ENCODE assay signal across 8 mouse cellular contexts in genomic region chr3:149444854-149445577, GRCm38 (mm10).
A peak's percentile ranks its signal among the peaks of the same experiment; 100 is the strongest.
DNase-seq lines count a peak whose midpoint lies in the region; ATAC-seq and TF ChIP-seq lines count a peak whose summit lies in the region.

No protein-coding gene starts in this region.

- no peaks in the 10 kb centered on the region for H3K9me3 ChIP-seq in heart, embryonic 15.5 days (replicated peaks)
- H3K9me3 ChIP-seq in lung, embryonic 16.5 days (ENCODE audit: control insufficient read depth, low read length): no peaks in the 10 kb centered on the region

- no peaks in the 10 kb centered on the region for H3K36me3 ChIP-seq in heart, embryonic 15.5 days
- H3K36me3 ChIP-seq in lung, embryonic 16.5 days (ENCODE audit: control insufficient read depth, insufficient read depth, low read length): no peaks in the 10 kb centered on the region

- DNase-seq in gastrocnemius, adult 2 months: no peak
- DNase-seq in gastrocnemius, postnatal 36 days: no peak
- peak; percentile 73 for DNase-seq in embryo, embryonic 10.5 days (ENCODE audit: low spot score)
- peak; percentile 39 to 44 for DNase-seq in kidney, postnatal 36 days
- no peak for DNase-seq in testis, postnatal 14 days (ENCODE audit: low spot score)

- no peaks in the 10 kb centered on the region for H3K27me3 ChIP-seq in heart, embryonic 15.5 days
- no peaks in the 10 kb centered on the region for H3K27me3 ChIP-seq in lung, embryonic 16.5 days (ENCODE audit: control insufficient read depth, insufficient read depth, low read depth, low read length)

- H3K27ac ChIP-seq in gastrocnemius, adult 2 months: no peak overlapping the region
- peak overlapping the region; percentile 61 for H3K27ac ChIP-seq in heart, embryonic 15.5 days
- no peak overlapping the region; the same call in 1 of the 2 replicates for H3K27ac ChIP-seq in lung, embryonic 16.5 days (ENCODE audit: low read length)

- TF ChIP-seq CTCF in gastrocnemius, adult 2 months (IDR thresholded peaks at IDR 0.05): peak; percentile 61

- H3K4me2 ChIP-seq in heart, embryonic 15.5 days: peak overlapping the region; percentile 58
- H3K4me2 ChIP-seq in lung, embryonic 16.5 days (ENCODE audit: low read depth, low read length): peak overlapping the region; percentile 52

- H3K4me3 ChIP-seq in gastrocnemius, adult 2 months: peak overlapping the region; percentile 66
- peak overlapping the region; percentile 49 for H3K4me3 ChIP-seq in heart, embryonic 15.5 days
- H3K4me3 ChIP-seq in lung, embryonic 16.5 days (ENCODE audit: low read length): peak overlapping the region; percentile 53

- peak; percentile 80; the same call in 1 of the 2 replicates for ATAC-seq in heart, embryonic 15.5 days (replicated peaks; ENCODE audit: insufficient number of reproducible peaks, insufficient read depth, low FRiP score, low read depth)
- ATAC-seq in lung, embryonic 16.5 days (ENCODE audit: low read depth): peak; percentile 73
- ATAC-seq in neutrophil, adult 5-6 weeks (ENCODE audit: extremely low read depth, insufficient number of reproducible peaks, low FRiP score, poor library complexity, severe bottlenecking): peak; percentile 76; the same call in 1 of the 2 replicates

- WGBS in heart, embryonic 15.5 days: 5% methylated on average over 15 of the region's 15 CpGs
- WGBS in lung, embryonic 16.5 days: 6% methylated on average over 15 of the region's 15 CpGs

- H3K4me1 ChIP-seq in heart, embryonic 15.5 days (replicated peaks): 0 out of 2 replicates have a peak, but pooled peaks cover 4% of the 10 kb centered on the region
- H3K4me1 ChIP-seq in lung, embryonic 16.5 days (replicated peaks; ENCODE audit: control insufficient read depth, insufficient read depth, low read length): 0 out of 2 replicates have a peak, but pooled peaks cover 2% of the 10 kb centered on the region

- intact Hi-C loops in gastrocnemius, adult 2 months (cut with DNase I): loop anchor here (10.0 kb wide), 1 partner anchor 460 kb away; no protein-coding TSS in a partner anchor
- intact Hi-C loops in gastrocnemius, postnatal 36 days (cut with DNase I): loop anchor here (5.0 kb wide), 1 partner anchor 453 kb away; the partner anchor contains the start of gene Adgrl2

- H3K9ac ChIP-seq in heart, embryonic 15.5 days: peak overlapping the region; percentile 14
- peak overlapping the region; percentile 53; the same call in 1 of the 2 replicates for H3K9ac ChIP-seq in lung, embryonic 16.5 days (ENCODE audit: low read length)

Comparison
In these comparisons a context has a peak if more than half of its experiments do, and no peak if none do; other contexts are left out.
1. DNase-seq: peak in embryo, embryonic 10.5 days (single experiment) and kidney, postnatal 36 days (2 of 2); none in gastrocnemius, adult 2 months (single experiment), gastrocnemius, postnatal 36 days (0 of 2) and testis, postnatal 14 days (single experiment).
2. Peak in every context shown above with its lines, with median percentiles within 50 percentile points of each other: H3K4me3 ChIP-seq and ATAC-seq.